Mouse (Mus musculus): ENCODE measurements around the gene Rpl23. TPM values are rescaled to one million over a fixed set of nuclear protein-coding genes. Genes with fewer than 3 reads are reported as not detected.

Rpl23 gene
- polyA plus RNA-seq, 1 experiment, result 1,391 TPM

GRCm38 (mm10) chr11:97806613-97806964 is 24.4 kb upstream of the Rpl23 start:
- H3K4me3 ChIP-seq (ENCODE audit: insufficient read depth, poor library complexity, severe bottlenecking), result no peak overlapping the region
- H3K36me3 ChIP-seq (ENCODE audit: control insufficient read depth, insufficient read depth), result peaks cover 66% of the 10 kb centered on the region
- TF ChIP-seq CEBPB (IDR thresholded peaks at IDR 0.05; ENCODE audit: low read depth) (no peak), MYOG (IDR thresholded peaks at IDR 0.05; ENCODE audit: control insufficient read depth, extremely low read depth, insufficient read length) (no peak), CTCF (IDR thresholded peaks at IDR 0.05; ENCODE audit: control insufficient read depth, insufficient read depth, insufficient read length) (no peak), USF1 (IDR thresholded peaks at IDR 0.05; ENCODE audit: low read depth) (no peak), MAX (IDR thresholded peaks at IDR 0.05) (no peak), FOSL1 (IDR thresholded peaks at IDR 0.05; ENCODE audit: insufficient read depth, low read length, poor library complexity, severe bottlenecking) (no peak), MYOD1 (IDR thresholded peaks at IDR 0.05; ENCODE audit: control insufficient read depth, insufficient read length, low read depth) (no peak)

GRCm38 (mm10) chr11:97805662-97806612 is 23.7 kb upstream of the Rpl23 start:
- H3K79me2 ChIP-seq (ENCODE audit: control insufficient read depth, insufficient read depth), result peaks cover 100% of the 10 kb centered on the region
- H3K36me3 ChIP-seq (ENCODE audit: control insufficient read depth, insufficient read depth), result peaks cover 60% of the 10 kb centered on the region
- H3ac ChIP-seq (ENCODE audit: control insufficient read depth, insufficient read length, low read depth), result no peak overlapping the region
- no peak for TF ChIP-seq MAX (IDR thresholded peaks at IDR 0.05)
- TF ChIP-seq CTCF (IDR thresholded peaks at IDR 0.05; ENCODE audit: control insufficient read depth, insufficient read depth, insufficient read length), result no peak
- peaks cover 89% of the 10 kb centered on the region for H3K79me3 ChIP-seq (ENCODE audit: low read depth)
- no peak overlapping the region for H3K4me3 ChIP-seq (ENCODE audit: insufficient read depth, poor library complexity, severe bottlenecking)
- H3K27me3 ChIP-seq (ENCODE audit: control insufficient read depth, insufficient read depth, insufficient read length), result no peaks in the 10 kb centered on the region

More at GRCm38 (mm10) chr11:97806613-97806964, 24.4 kb upstream of the Rpl23 start:
- Histone ChIP-seq H3ac (ENCODE audit: control insufficient read depth, insufficient read length, low read depth) (no peak overlapping the region), H3K27me3 (ENCODE audit: control insufficient read depth, insufficient read depth, insufficient read length) (no peaks in the 10 kb centered on the region), H3K79me2 (ENCODE audit: control insufficient read depth, insufficient read depth) (peaks cover 100% of the 10 kb centered on the region), H3K79me3 (ENCODE audit: low read depth) (peaks cover 89% of the 10 kb centered on the region)

- H3ac ChIP-seq (ENCODE audit: control insufficient read depth, insufficient read length, low read depth), result no peak overlapping the region
- H3K79me3 ChIP-seq (ENCODE audit: low read depth), result peaks cover 87% of the 10 kb centered on the region
- TF ChIP-seq USF1 (IDR thresholded peaks at IDR 0.05; ENCODE audit: low read depth) (peak; percentile 59), MAX (IDR thresholded peaks at IDR 0.05) (no peak)
- peaks cover 100% of the 10 kb centered on the region for H3K79me2 ChIP-seq (ENCODE audit: control insufficient read depth, insufficient read depth)
- H3K27me3 ChIP-seq (ENCODE audit: control insufficient read depth, insufficient read depth, insufficient read length), result no peaks in the 10 kb centered on the region
- H3K4me3 ChIP-seq (ENCODE audit: insufficient read depth, poor library complexity, severe bottlenecking), result no peak overlapping the region
- peaks cover 51% of the 10 kb centered on the region for H3K36me3 ChIP-seq (ENCODE audit: control insufficient read depth, insufficient read depth)
Measured at GRCm38 (mm10) chr11:97804841-97805661, 22.8 kb upstream of the Rpl23 start.

GRCm38 (mm10) chr11:97803847-97804246 is 21.6 kb upstream of the Rpl23 start:
- no peaks in the 10 kb centered on the region for H3K27me3 ChIP-seq (ENCODE audit: control insufficient read depth, insufficient read depth, insufficient read length)
- peaks cover 94% of the 10 kb centered on the region for H3K79me2 ChIP-seq (ENCODE audit: control insufficient read depth, insufficient read depth)
- TF ChIP-seq MAX (IDR thresholded peaks at IDR 0.05) (no peak), CEBPB (IDR thresholded peaks at IDR 0.05; ENCODE audit: low read depth) (no peak), USF1 (IDR thresholded peaks at IDR 0.05; ENCODE audit: low read depth) (no peak), MYOD1 (IDR thresholded peaks at IDR 0.05; ENCODE audit: control insufficient read depth, insufficient read length, low read depth) (no peak), FOSL1 (IDR thresholded peaks at IDR 0.05; ENCODE audit: insufficient read depth, low read length, poor library complexity, severe bottlenecking) (no peak), CTCF (IDR thresholded peaks at IDR 0.05; ENCODE audit: control insufficient read depth, insufficient read depth, insufficient read length) (no peak), MYOG (IDR thresholded peaks at IDR 0.05; ENCODE audit: control insufficient read depth, extremely low read depth, insufficient read length) (no peak)
- peaks cover 75% of the 10 kb centered on the region for H3K79me3 ChIP-seq (ENCODE audit: low read depth)
- peaks cover 39% of the 10 kb centered on the region for H3K36me3 ChIP-seq (ENCODE audit: control insufficient read depth, insufficient read depth)
- H3K4me3 ChIP-seq (ENCODE audit: insufficient read depth, poor library complexity, severe bottlenecking), result no peak overlapping the region
- H3ac ChIP-seq (ENCODE audit: control insufficient read depth, insufficient read length, low read depth), result no peak overlapping the region

- no peak overlapping the region for H3K4me3 ChIP-seq (ENCODE audit: insufficient read depth, poor library complexity, severe bottlenecking)
- TF ChIP-seq CEBPB (IDR thresholded peaks at IDR 0.05; ENCODE audit: low read depth) (no peak), CTCF (IDR thresholded peaks at IDR 0.05; ENCODE audit: control insufficient read depth, insufficient read depth, insufficient read length) (no peak), USF1 (IDR thresholded peaks at IDR 0.05; ENCODE audit: low read depth) (no peak), FOSL1 (IDR thresholded peaks at IDR 0.05; ENCODE audit: insufficient read depth, low read length, poor library complexity, severe bottlenecking) (no peak), MAX (IDR thresholded peaks at IDR 0.05) (no peak), MYOG (IDR thresholded peaks at IDR 0.05; ENCODE audit: control insufficient read depth, extremely low read depth, insufficient read length) (no peak), MYOD1 (IDR thresholded peaks at IDR 0.05; ENCODE audit: control insufficient read depth, insufficient read length, low read depth) (no peak)
Measured at GRCm38 (mm10) chr11:97802495-97802894, 20.3 kb upstream of the Rpl23 start.

More at GRCm38 (mm10) chr11:97802495-97802894, 20.3 kb upstream of the Rpl23 start:
- H3K79me3 ChIP-seq (ENCODE audit: low read depth), result peaks cover 67% of the 10 kb centered on the region
- no peak overlapping the region for H3ac ChIP-seq (ENCODE audit: control insufficient read depth, insufficient read length, low read depth)
- H3K36me3 ChIP-seq (ENCODE audit: control insufficient read depth, insufficient read depth), result peaks cover 28% of the 10 kb centered on the region
- H3K79me2 ChIP-seq (ENCODE audit: control insufficient read depth, insufficient read depth), result peaks cover 80% of the 10 kb centered on the region
- H3K27me3 ChIP-seq (ENCODE audit: control insufficient read depth, insufficient read depth, insufficient read length), result no peaks in the 10 kb centered on the region

Measured in C2C12 (cell line).